Mouse (Mus musculus) lung, adult 2 months (tissue): Measurements from ENCODE around the gene Xkr8.

Source experiments
- CTCF ChIP-seq: fragments of 200-500 bp; IDR thresholded peaks from 2 replicates; pipeline ENCODE4 v1.5.1; 2011; ENCODE audit warnings: mild to moderate bottlenecking, low read length, control low read depth; ENCODE audit not compliant: insufficient read depth
- POLR2A ChIP-seq: fragments of 200-500 bp; IDR thresholded peaks from 2 replicates; pipeline ENCODE4 v1.6.1; 2011; ENCODE audit warnings: low read depth, mild to moderate bottlenecking, control low read depth, low read length, borderline replicate concordance; ENCODE audit errors: extremely low read depth

DNA sequence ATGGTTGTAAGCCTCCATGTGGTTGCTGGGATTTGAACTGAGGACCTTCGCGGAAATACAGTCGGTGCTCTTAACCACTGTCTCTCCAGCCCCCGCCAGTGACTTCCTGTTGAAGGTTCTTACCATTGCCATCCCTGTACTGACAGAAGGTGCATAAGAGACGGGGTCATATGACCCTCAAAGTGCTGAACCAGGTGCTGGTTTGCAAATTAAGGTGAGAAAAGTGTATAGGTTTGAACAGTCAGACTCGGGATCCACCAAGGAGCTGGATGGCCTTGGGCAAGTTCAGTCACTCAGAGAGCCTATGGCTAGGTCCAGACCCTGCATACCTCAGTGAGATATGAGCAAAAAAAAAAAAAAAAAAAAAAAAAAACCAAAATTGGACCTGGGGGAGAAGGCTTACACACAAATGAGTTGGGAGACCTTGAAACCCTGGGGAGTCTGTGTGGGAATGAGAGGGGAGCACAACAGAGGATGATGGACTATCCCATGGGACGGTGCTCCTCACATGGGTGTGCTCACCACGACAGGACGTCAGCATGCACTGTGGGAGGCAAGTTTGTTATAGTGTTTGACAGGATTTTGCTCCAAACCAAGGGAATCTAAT lies 14.7 kb upstream of the Xkr8 start:
- TF ChIP-seq CTCF (no peak), POLR2A (no peak)
